Mouse (Mus musculus): ENCODE results near the gene Cstf2. TPM values are rescaled to one million over a fixed set of nuclear protein-coding genes. Genes with fewer than 3 reads are reported as not detected.

Gene Cstf2
- polyA plus RNA-seq (2014; fragmentation: Nextera tagmentation; extraction: Ambion mirVana) = 50.9 and 53.5 TPM in 2 replicates

GRCm38 (mm10) chrX:134058987-134059712 lies at the start of gene Cstf2:
Gene Cstf2 (plus strand): TSS chrX:134059187.
- Histone ChIP-seq H3K36me3 (ENCODE audit: control insufficient read depth, insufficient read depth, low read length) (peaks cover 20% of the 10 kb centered on the region; the same call in 1 of the 2 replicates), H3K4me2 (ENCODE audit: low read length) (peak within 1 kb of the TSS; percentile 46), H3K9me3 (ENCODE audit: control insufficient read depth, low read length) (no peaks in the 10 kb centered on the region), H3K27ac (ENCODE audit: low read depth) (peak within 1 kb of the TSS; percentile 83), H3K4me1 (replicated peaks; ENCODE audit: control insufficient read depth, insufficient read depth, low read length) (no peaks in the 10 kb centered on the region), H3K27me3 (replicated peaks; ENCODE audit: control insufficient read depth, insufficient read depth, low read length) (no peaks in the 10 kb centered on the region), H3K9ac (ENCODE audit: low read length) (peak within 1 kb of the TSS; percentile 70), H3K4me3 (ENCODE audit: low read depth, low read length) (peak within 1 kb of the TSS; percentile 53)
- peak; percentile 97 for ATAC-seq (replicated peaks; ENCODE audit: low FRiP score, low TSS enrichment, low read depth)
- peak; percentile 94 for DNase-seq (ENCODE audit: low spot score)
- WGBS = 19% methylated on average over 59 of the region's 77 CpGs

- H3K9me3 ChIP-seq (ENCODE audit: control insufficient read depth, low read length) = no peaks in the 10 kb centered on the region
- no peaks in the 10 kb centered on the region for H3K36me3 ChIP-seq (ENCODE audit: control insufficient read depth, insufficient read depth, low read length)
- no peak overlapping the region for H3K4me3 ChIP-seq (ENCODE audit: low read depth, low read length)
- no peak for ATAC-seq (replicated peaks; ENCODE audit: low FRiP score, low TSS enrichment, low read depth)
- H3K4me1 ChIP-seq (replicated peaks; ENCODE audit: control insufficient read depth, insufficient read depth, low read length) = no peaks in the 10 kb centered on the region
- peak; percentile 73 for DNase-seq (ENCODE audit: low spot score)
- no peak overlapping the region for H3K9ac ChIP-seq (ENCODE audit: low read length)
- WGBS = 12% methylated on average over 9 of the region's 9 CpGs
- no peaks in the 10 kb centered on the region for H3K27me3 ChIP-seq (replicated peaks; ENCODE audit: control insufficient read depth, insufficient read depth, low read length)
- H3K27ac ChIP-seq (ENCODE audit: low read depth) = no peak overlapping the region
- H3K4me2 ChIP-seq (ENCODE audit: low read length) = no peak overlapping the region
Observed at GRCm38 (mm10) chrX:134019005-134019404, 40.0 kb upstream of the Cstf2 start.

GRCm38 (mm10) chrX:134020664-134021063 lies 38.3 kb upstream of the Cstf2 start:
- Histone ChIP-seq H3K27ac (ENCODE audit: low read depth) (no peak overlapping the region), H3K4me3 (ENCODE audit: low read depth, low read length) (no peak overlapping the region), H3K4me2 (ENCODE audit: low read length) (no peak overlapping the region), H3K9ac (ENCODE audit: low read length) (no peak overlapping the region), H3K27me3 (replicated peaks; ENCODE audit: control insufficient read depth, insufficient read depth, low read length) (no peaks in the 10 kb centered on the region), H3K36me3 (ENCODE audit: control insufficient read depth, insufficient read depth, low read length) (no peaks in the 10 kb centered on the region), H3K4me1 (replicated peaks; ENCODE audit: control insufficient read depth, insufficient read depth, low read length) (no peaks in the 10 kb centered on the region), H3K9me3 (ENCODE audit: control insufficient read depth, low read length) (no peaks in the 10 kb centered on the region)
- no peak for DNase-seq (ENCODE audit: low spot score)
- ATAC-seq (replicated peaks; ENCODE audit: low FRiP score, low TSS enrichment, low read depth) = no peak
- 19% methylated on average over 5 of the region's 5 CpGs for WGBS

DNA sequence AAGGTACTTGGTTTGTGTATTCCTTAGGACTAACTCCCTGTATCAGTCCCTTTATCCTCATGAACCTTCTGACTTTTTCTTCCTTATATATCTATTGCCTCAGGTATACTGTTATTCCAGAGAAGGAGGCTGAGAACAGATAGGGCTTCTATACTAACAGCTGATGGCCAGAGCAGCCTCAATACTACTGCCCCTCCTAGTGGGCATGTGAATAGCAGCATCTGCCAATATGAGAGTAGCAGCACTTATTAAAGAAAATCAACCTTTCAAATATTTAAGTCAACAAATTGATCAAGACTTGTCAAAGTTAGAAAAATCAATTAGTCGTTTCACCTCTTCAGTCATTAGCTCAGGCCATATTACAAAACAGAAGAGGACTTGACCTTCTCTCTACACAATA lies 10.0 kb upstream of the Cstf2 start:
- ATAC-seq (replicated peaks; ENCODE audit: low FRiP score, low TSS enrichment, low read depth) = no peak

DNA sequence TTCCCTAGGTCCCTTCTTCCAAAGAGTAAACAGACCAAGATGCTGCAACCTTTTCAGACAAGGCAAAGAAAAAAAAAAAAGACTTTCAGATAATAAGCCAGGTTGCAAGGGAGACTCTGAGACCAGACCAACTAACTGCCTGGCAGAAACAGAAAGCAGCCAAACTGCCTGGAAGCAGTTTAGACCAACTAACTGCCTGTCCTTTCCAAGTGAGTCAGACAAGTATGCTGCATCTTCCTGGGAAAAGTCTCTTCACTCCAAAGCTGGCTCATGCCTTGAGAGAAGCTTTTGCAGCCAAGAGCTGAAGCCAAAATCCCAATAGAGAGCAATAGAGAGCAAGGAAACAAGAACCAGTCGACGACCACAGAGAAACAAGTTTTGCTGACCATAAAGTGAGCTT lies 2.1 kb upstream of the Cstf2 start:
- DNase-seq (ENCODE audit: low spot score) = no peak
- Histone ChIP-seq H3K36me3 (ENCODE audit: control insufficient read depth, insufficient read depth, low read length) (peaks cover 7% of the 10 kb centered on the region; the same call in 1 of the 2 replicates), H3K27me3 (replicated peaks; ENCODE audit: control insufficient read depth, insufficient read depth, low read length) (no peaks in the 10 kb centered on the region), H3K9me3 (ENCODE audit: control insufficient read depth, low read length) (no peaks in the 10 kb centered on the region), H3K27ac (ENCODE audit: low read depth) (no peak overlapping the region), H3K9ac (ENCODE audit: low read length) (no peak overlapping the region), H3K4me2 (ENCODE audit: low read length) (no peak overlapping the region), H3K4me3 (ENCODE audit: low read depth, low read length) (no peak overlapping the region), H3K4me1 (replicated peaks; ENCODE audit: control insufficient read depth, insufficient read depth, low read length) (no peaks in the 10 kb centered on the region)
- ATAC-seq (replicated peaks; ENCODE audit: low FRiP score, low TSS enrichment, low read depth) = no peak
- WGBS = 88% methylated on average over 2 of the region's 2 CpGs

More for the DNA sequence above, 10.0 kb upstream of the Cstf2 start:
- no peak overlapping the region for H3K4me3 ChIP-seq (ENCODE audit: low read depth, low read length)
- no peak overlapping the region for H3K9ac ChIP-seq (ENCODE audit: low read length)
- no peak for DNase-seq (ENCODE audit: low spot score)
- WGBS = 57% methylated on average over 1 of the region's 1 CpGs
- H3K9me3 ChIP-seq (ENCODE audit: control insufficient read depth, low read length) = no peaks in the 10 kb centered on the region
- H3K27me3 ChIP-seq (replicated peaks; ENCODE audit: control insufficient read depth, insufficient read depth, low read length) = no peaks in the 10 kb centered on the region
- H3K27ac ChIP-seq (ENCODE audit: low read depth) = no peak overlapping the region
- H3K36me3 ChIP-seq (ENCODE audit: control insufficient read depth, insufficient read depth, low read length) = no peaks in the 10 kb centered on the region
- H3K4me2 ChIP-seq (ENCODE audit: low read length) = no peak overlapping the region
- no peaks in the 10 kb centered on the region for H3K4me1 ChIP-seq (replicated peaks; ENCODE audit: control insufficient read depth, insufficient read depth, low read length)

DNA sequence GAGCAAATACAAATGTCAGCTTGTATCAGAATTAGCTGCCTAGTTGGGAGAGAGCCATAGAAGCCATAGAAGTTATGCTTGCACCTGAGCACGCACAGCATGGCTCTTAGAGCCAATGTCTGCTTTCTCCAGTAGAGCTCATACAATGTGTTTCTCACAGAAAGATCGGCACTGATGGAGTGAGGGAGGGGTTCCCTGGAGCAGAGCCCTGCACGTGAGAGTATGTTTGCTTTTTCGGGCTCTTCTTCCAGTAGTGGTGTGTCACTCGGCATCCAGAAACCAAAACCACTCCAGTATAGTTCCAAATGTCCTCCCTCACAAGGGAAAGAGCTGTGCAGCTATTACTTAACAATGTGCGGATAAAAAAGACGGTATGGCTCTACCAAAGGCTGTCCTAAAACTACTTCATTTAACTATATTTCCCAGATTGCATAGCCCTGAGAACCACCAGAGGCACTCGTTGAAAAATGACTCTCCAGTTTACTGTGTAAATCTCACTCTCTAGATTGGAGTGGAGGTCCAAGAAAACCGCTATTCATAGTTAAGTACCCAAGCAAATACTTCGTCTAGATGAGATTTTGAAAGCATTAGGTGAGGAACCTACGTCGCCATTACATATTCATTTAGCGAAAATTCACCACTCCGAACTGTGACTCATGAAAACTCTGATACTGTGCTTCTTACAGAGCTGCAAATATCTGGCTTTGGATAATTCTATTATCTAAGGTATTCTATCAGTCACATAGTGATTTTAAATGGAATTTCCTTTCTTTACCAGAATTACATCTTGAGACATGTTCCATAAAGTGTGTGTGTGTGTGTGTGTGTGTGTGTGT lies 729 bp upstream of the Cstf2 start:
- Histone ChIP-seq H3K4me2 (ENCODE audit: low read length) (peak overlapping the region; percentile 33), H3K9me3 (ENCODE audit: control insufficient read depth, low read length) (no peaks in the 10 kb centered on the region), H3K27me3 (replicated peaks; ENCODE audit: control insufficient read depth, insufficient read depth, low read length) (no peaks in the 10 kb centered on the region), H3K27ac (ENCODE audit: low read depth) (no peak overlapping the region), H3K36me3 (ENCODE audit: control insufficient read depth, insufficient read depth, low read length) (peaks cover 17% of the 10 kb centered on the region; the same call in 1 of the 2 replicates), H3K4me1 (replicated peaks; ENCODE audit: control insufficient read depth, insufficient read depth, low read length) (no peaks in the 10 kb centered on the region), H3K4me3 (ENCODE audit: low read depth, low read length) (peak overlapping the region; percentile 53; the same call in 1 of the 2 replicates), H3K9ac (ENCODE audit: low read length) (no peak overlapping the region)
- no peak; the same call in 1 of the 2 replicates for ATAC-seq (replicated peaks; ENCODE audit: low FRiP score, low TSS enrichment, low read depth)
- DNase-seq (ENCODE audit: low spot score) = no peak
- 64% methylated on average over 14 of the region's 14 CpGs for WGBS

- peak overlapping the region; percentile 83 for H3K27ac ChIP-seq (ENCODE audit: low read depth)
- H3K36me3 ChIP-seq (ENCODE audit: control insufficient read depth, insufficient read depth, low read length) = peaks cover 20% of the 10 kb centered on the region; the same call in 1 of the 2 replicates
- H3K4me1 ChIP-seq (replicated peaks; ENCODE audit: control insufficient read depth, insufficient read depth, low read length) = no peaks in the 10 kb centered on the region
- no peak for DNase-seq (ENCODE audit: low spot score)
- H3K4me3 ChIP-seq (ENCODE audit: low read depth, low read length) = peak overlapping the region; percentile 53
- peak overlapping the region; percentile 46 for H3K4me2 ChIP-seq (ENCODE audit: low read length)
- ATAC-seq (replicated peaks; ENCODE audit: low FRiP score, low TSS enrichment, low read depth) = no peak
- H3K9ac ChIP-seq (ENCODE audit: low read length) = peak overlapping the region; percentile 70
- no peaks in the 10 kb centered on the region for H3K9me3 ChIP-seq (ENCODE audit: control insufficient read depth, low read length)
- 20% methylated on average over 10 of the region's 10 CpGs for WGBS
- H3K27me3 ChIP-seq (replicated peaks; ENCODE audit: control insufficient read depth, insufficient read depth, low read length) = no peaks in the 10 kb centered on the region
Observed at GRCm38 (mm10) chrX:134059764-134060163, 777 bp downstream of the Cstf2 start.

DNA sequence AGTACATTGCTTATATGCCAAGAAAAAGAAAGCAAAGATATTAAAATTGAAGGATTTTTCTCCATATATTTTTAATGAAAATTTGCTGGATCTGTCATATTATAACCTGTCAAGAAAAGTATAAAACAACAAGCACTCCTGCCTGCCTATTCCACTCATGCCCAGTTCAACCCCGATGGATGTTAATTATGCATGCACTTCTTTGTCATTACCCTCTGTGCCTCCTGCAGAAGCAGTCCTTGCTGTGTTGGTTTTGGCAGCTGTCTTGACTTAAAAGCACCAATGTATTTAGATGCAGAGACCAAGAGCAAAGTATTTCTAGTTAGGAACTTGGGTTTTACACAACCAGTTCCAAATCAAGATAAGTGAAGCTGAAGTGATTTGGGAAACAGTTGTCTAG lies 26.5 kb downstream of the Cstf2 start:
- Histone ChIP-seq H3K9ac (ENCODE audit: low read length) (no peak overlapping the region), H3K27ac (ENCODE audit: low read depth) (no peak overlapping the region), H3K4me2 (ENCODE audit: low read length) (no peak overlapping the region), H3K9me3 (ENCODE audit: control insufficient read depth, low read length) (no peaks in the 10 kb centered on the region), H3K4me1 (replicated peaks; ENCODE audit: control insufficient read depth, insufficient read depth, low read length) (no peaks in the 10 kb centered on the region), H3K36me3 (ENCODE audit: control insufficient read depth, insufficient read depth, low read length) (peaks cover 17% of the 10 kb centered on the region), H3K4me3 (ENCODE audit: low read depth, low read length) (no peak overlapping the region), H3K27me3 (replicated peaks; ENCODE audit: control insufficient read depth, insufficient read depth, low read length) (no peaks in the 10 kb centered on the region)
- DNase-seq (ENCODE audit: low spot score) (no peak), ATAC-seq (replicated peaks; ENCODE audit: low FRiP score, low TSS enrichment, low read depth) (no peak)
- 83% methylated on average over 1 of the region's 1 CpGs for WGBS

All from intestine, embryonic 14.5 days (tissue).